Mouse (Mus musculus): ENCODE measurements around the gene Limd2.
"Not testable (repeated sequence)": the region's sequence is repeated elsewhere in the genome, so short reads cannot be mapped to it uniquely, and the experiment has no call there.

The Limd2 gene

DNA sequence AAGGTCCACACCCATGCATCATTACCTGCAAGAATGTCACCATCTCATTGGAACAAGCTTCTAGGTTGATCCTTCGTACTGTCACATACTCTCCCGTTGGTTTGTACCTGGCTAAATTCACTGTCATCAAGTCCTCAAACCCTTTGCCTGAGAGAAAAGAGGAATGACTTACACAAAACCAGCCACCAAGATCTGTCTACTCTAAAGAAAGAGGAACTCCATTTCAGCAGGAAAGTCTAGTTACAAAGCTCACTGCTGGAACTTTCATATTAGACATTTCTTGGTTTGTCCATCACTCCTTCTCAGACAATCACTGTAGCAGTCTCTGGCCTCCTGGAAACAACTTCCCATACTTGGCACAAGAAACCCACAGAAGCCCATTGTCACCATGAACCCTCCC, 12.6 kb upstream of the Limd2 start:
- no peak for DNase-seq (ENCODE audit: low spot score in 2 of 2)

DNA sequence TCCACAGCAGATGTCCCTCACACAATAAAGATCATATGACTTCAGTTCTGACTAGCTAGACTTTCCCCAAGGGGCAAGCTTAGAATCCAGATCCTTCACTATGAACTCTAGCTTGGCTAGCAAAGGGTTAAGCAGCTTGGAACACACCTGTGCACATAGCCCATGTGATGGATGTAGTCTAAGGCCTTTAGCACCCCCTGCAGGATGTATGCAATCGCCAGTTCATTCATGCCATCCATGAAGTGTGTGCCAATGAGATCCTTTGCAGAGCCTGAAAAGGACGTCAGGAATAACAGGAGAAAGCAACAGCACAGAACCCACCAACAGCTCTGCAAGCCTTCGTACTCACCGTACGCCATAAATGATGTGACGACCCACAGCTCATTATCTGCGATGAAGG, 10.1 kb upstream of the Limd2 start:
- DNase-seq (ENCODE audit: low spot score in 2 of 2): no peak

DNA sequence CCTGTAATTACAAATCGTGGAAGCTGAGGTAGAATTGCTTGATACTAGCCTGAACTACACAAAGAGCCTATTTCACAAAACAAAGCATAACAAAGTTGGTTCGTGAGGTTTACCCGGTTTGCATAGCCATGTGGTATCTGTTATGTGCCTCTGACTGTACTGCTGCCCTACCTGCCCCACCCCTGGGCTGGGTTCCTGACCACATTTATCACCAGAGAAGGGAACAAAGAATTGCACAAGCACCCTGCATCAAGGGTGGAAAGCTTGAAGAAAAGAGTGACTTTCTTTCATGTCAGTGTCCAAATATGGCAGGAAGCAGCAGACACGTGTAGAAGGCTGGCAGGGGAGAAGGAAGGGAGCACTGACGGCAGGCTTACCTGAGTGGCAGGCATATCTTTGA, 6.8 kb upstream of the Limd2 start:
- no peak for DNase-seq (ENCODE audit: low spot score in 2 of 2)

DNA sequence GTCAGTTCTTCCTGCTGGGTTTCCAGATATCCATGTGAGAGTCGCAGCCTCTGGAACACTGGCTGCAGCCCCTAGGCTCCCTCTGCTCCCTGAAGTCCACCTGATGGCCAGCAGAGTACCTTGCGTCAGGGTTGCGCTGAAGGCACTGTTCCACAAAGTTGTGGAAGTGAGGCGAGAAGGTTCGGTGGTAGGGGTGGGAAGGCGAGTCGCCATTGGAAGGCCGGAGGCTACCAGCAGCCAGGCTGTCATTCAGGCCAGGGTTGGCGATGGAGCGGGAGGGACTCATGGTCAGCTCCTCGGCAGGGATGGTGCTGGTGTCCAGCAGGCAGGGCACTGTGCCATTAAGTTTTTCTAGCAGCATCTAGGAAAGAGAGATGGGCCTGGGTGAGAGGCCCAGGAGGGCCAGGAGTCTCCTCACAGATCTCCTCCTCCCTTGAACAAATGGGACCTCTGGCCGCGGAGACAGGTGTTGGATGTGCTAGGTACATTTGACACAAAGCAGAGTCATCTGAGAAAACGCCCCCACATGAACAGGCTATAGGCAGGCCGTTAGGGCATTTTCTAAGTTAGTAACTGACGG, 4.0 kb upstream of the Limd2 start:
- no peak for DNase-seq (ENCODE audit: low spot score in 2 of 2)

DNA sequence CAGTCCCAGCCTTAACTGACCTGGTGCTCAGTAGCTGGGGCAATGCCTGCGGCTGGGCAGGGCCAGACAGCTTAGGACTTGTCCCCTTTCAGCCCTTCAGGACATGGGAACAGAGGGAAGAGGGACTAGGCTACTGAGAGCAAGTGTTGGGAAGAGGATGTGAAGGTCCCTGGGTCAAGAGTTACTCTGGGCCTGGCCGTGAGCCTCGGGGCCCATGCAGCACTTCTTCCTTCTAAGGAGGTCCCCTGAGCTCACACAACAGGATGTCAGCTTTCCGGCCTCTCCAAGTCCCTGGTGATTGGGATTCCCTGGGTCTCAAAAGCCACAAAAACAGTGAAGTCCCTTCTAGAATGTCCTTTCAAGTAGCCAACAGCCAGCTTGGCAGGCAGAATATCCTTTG, 2.9 kb upstream of the Limd2 start:
- DNase-seq (ENCODE audit: low spot score in 2 of 2): no peak

DNA sequence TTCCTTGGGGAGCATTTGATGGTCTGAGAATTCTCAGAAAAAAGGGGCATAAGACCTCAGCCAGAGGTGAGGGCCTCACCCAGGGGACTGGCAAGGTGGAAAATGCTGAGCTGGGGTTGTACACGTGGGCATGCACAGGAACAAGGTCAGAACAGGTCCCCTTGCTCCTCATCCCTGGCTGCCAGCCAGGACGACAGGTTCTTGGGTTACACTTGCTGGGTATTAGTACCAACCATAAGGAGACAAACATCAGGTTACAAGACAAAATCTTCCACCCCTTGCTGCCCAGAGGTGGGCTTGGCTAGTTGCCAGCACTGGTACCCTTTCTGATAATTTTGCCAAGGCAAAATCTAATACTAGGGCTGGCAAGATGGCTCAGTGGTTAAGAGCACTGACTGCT, 1.6 kb upstream of the Limd2 start:
- DNase-seq (ENCODE audit: low spot score in 2 of 2): no peak

DNA sequence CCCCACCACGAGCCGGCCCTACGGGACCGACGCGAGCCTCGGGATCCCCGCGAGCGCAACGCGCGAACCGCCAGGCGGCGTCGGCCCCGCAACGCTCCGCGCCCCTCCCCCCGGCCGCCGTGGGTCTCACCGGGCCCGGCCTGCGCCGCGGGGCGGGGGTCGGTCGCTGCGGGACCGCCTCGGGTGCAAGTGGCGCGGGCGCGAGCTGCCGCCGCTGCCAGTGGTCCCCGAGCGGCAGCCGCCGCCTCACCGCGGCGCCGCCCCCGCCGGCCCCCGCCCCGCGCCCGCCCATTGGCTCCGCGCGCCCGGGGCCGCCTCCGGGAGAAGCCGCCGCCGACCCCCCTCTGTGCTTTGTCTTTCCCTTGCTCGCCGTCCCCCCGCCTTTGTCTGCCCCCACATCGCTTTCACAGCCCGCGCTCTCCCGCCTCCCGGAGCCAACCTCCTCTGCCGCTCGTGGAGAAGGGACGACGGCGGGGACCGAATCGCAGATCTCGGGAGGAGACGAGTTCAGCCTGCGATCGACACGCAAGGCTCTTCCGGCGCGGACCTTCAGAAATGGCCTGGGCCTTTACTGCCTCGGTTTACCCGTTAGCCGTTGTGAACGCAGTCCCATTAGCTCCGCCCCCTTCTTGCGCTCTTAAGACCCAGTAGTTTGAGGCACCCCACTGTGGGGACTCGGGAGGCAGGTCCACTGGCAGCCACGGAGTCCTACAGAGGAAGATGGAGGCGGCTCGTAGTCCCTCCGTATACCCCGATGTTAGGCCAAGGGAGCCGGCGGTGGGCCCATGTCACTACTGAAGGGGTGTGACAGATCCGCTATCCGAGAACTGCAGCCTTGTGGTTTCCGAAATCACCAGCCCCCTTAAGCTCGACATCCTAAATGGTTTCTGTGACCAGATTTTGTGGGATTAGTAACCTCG, 479 bp downstream of the Limd2 start:
- peak; percentile 75 to 77 for DNase-seq (ENCODE audit: low spot score in 2 of 2)

DNA sequence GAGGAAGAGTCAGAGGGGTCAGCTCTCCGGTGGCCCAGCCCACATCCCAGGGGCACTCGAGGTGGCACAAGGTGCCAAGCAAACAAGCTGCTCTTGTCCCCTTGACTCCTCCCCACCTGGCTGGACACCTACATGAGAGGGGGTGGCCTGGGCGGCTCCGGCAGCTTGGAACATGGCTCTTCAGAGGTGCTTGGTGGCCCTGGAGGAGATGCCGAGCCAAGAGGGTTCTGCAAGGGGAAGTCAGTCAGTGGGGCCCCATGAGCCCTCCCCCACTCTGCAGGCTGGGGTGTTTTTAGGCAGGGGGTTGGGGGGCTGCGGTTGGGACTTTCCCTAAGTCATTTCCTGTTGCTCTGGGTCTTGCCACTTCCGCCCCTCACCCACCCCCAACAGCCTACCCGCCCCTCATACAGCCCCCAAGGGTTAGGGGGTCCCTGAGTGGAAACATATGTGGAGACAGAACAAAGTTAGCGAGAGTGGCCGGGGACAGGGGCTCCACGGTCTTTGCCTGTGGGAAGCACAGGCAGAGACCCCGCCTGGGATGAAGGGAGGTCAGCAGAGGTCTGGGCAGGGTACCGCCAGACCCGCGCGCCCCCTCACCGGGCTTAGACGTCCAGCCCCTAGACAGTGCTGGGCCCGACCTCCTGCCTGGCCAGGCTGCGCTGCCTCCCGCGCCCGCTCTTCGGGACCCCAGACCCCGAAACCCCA, 1.3 kb downstream of the Limd2 start:
- no peak for DNase-seq (ENCODE audit: low spot score in 2 of 2)

DNA sequence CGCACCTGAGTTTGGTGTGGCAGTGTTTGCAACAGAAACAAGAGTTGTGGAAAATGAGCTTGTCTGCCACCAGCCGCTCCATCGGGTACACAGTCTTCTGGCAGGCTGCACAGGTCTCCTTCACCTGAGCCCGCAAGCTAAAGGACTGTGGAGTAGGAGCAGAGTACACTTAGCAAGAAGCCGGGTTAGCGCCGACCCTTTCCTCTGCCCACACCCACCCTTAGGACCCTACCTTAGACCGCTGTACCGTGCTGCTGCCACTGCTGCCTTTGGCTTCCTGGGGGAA, 1.8 kb downstream of the Limd2 start:
- no peak for DNase-seq (ENCODE audit: low spot score in 2 of 2)

DNA sequence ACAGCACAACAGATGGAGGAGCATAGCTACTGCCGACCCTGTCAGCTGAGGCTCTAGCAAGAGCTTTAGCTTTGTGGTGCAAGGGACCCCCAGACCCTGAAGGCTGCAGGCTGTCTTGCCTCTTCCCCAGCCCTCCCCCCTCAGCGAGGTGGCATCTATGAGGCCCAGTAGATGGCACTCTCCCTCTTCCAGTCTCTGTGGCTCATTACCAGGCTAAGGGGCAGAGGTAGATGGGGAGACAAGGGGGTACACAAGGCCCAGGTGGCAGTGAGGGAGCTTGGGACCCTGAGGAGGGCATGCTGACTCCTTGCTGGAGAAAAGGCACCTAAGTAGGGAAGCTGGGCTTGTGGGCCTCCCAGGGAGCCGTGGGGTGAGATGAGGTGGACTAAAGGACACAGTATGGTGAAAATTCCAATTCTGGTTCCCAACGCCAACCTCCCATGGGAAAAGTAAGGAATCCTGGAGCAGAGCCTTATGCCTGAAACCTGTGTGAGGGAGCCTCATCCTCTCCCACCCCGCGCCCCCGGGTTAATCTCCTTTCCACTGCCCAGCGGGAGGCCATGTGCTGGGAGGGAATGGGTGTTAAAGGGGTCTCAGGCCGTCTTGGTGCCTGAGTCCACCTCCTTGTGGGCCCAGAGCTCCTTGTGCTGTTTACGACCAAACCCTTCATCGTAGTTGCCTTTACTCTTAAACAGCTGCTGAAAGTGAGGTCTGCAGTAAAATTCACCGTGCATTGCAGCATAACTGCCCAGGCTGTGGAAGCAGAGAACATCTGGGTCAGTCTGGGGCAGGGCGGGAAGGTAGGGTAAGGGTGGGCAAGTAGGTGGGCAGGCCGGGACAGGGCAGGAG, 2.4 kb downstream of the Limd2 start:
- DNase-seq (ENCODE audit: low spot score in 2 of 2): no peak

DNA sequence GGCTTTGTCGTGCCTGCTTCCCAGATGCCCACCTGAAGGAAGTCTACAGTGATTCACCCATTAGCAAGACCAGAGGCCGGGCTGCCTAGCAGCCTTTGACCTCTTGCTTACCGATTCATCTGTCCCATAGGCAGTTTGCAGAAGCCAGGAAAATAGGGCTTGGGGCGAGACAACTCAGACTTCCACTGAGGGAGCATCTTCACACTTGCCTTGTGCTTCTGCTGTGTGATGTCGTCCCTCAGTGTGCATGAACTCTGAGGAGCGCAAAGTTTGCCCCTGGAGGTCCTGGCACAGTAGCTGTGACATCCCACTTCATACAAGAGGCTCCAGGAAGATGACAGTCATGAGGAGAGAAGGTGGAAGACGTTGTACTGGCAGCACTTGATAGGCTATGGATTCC, 3.5 kb downstream of the Limd2 start:
- DNase-seq (ENCODE audit: low spot score in 2 of 2): no peak

DNA sequence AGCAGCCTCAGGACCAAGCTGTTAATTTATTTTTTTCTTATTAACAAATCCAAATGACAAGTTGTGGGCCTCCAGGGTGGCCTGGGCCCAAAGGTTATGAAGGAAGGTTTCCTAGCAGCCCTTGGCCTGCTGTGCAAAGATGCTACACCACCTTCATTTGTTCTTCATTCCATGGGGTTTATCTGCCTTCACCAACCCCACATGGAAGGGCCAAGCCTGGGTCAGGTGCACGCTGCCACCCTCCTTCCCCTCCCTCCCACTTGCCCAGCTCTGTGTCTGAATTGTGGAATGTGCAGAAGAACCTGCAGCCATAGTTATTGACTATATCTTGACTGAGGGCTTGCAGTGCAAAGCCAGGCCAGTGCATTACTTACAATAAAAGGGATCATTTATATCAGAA, 4.4 kb downstream of the Limd2 start:
- no peak for DNase-seq (ENCODE audit: low spot score in 2 of 2)

DNA sequence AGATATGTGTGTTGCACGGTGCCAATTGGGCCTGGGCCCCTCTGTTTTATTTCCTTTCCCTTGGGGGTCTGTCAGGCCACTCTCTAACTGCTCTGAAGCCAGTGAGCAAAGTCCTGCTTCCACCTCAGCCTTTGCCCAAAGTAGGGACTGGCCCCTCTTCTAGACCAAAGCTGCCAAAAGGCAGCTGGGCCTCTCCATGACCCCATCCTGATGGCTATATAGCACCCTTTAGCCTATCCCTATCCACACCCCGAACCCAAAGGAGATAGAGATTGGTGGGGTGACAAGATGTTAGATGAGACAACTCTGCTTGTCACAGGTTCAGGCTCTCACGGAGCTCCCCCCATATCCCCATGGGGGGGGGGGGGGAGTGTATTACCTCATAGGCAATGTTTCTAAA, 4.9 kb downstream of the Limd2 start:
- no peak for DNase-seq (ENCODE audit: low spot score in 2 of 2)

DNA sequence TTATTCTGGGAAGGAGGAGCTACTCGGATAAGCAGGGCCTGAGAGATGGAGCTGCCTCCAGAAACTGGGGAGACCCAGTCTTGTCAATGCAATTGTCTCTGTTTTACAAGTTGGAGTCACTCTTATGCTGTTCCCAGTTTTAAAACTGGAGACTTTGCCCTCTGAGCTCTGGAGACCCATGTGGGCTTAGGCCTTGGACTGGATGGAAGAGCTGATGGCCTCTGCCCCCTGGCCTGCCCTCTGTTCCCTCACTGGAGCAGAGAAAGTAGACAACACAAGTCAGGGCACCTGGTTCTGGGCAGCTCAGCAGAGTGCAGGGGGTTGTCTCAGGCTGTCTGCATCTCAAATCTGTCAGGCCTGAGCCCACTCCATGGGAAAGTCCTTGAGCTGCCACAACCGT, 5.9 kb downstream of the Limd2 start:
- DNase-seq (ENCODE audit: low spot score in 2 of 2): no peak

DNA sequence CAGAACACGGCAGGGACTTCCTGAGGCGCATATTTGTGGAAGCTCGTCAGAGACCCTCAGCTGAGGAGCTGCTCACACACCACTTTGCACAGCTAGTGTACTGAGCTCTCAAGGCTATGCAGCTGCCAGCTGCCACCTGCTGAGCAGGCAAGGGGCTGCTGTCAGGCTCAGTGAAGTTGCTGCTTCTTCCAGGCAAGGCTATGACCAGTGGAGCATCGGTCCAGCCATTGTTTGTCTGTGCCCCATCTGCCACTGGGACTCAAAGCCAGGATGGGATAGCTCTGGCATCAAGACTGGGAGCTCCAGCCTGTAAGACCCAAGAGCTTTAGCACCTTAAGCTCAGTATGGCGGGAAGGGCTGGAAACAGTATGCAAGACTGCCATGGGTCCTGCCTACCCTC, 6.6 kb downstream of the Limd2 start:
- no peak for DNase-seq (ENCODE audit: low spot score in 2 of 2)

DNA sequence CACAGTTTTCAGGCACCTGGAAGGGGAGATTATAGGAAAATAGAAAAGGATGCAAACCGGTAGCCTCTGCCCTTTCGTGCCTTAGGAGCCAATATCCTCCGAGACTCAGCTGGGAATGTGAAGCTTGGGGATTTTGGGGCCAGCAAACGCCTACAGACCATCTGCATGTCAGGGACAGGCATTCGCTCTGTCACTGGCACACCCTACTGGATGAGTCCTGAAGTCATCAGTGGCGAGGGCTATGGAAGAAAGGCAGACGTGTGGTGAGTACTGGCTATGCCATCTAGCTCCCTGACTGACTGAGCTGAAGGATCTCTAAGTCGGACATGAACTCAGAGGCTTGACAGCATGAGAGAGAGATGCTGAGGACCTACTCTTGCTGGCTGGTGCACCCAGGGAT, 8.5 kb downstream of the Limd2 start:
- no peak for DNase-seq (ENCODE audit: low spot score in 2 of 2)

DNA sequence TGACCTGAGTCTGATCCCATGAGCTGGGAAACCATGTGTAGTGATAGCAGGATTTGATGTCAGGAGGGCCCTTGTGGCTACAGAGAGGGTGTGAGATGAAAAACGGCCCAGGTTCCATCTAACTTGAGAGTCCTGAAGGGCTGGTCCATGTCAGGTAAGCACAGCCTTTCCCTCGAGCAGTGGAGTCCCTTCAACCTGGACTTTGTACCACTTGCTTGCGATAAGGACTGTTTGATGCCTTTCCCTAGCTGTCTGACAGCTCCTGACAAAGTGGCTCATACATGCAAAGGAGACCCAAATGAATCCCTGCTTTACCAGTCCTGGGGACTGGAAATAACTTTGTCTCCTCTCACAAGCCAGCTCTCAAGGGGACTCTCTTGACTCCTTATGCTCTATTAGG, 9.4 kb downstream of the Limd2 start:
- DNase-seq (ENCODE audit: low spot score in 2 of 2): no peak

DNA sequence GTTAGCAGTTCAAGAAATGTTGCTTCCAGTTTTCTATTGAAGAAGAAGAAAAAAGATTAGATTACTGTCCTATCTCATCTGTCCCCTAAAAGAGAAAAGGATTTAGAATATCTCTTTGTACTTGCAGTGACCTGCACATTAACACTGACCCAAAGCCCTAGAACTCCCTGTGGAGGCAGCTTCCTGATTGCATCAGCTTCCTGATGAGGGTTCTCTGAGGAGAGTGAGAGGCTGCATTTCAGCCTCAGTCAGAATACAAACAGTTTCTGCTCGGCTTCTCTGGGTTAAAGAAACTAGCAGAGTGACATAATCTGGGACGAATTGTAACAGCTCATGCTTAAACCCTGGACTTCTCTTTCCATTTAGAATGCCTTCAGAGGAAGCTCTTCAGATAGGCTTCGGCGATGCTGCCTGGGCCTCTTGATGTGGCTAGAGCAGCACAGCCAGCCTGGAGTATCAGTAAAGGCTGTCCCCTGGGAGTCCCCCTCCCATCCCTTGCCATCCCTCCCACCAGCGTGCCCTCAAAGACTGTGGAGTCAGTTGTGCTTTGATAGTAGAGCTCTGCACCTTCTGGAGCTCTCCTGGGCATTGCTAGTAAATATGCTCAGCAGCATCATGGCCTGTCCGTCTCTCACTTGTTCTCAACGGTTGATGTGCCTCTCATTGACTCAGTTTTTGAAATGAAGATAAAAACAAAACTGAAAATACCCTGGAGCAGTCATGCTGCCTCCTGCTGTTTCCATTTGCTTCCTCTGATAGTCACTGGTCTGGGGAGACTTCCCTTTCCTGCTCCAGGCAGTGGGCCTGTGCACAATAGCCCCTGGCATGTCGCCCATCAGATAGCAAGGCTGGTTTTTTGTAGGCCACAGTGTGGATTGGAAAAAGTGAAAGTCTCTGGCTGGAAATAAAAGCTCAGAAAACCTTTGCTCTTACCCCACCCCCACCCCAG, 25.8 kb downstream of the Limd2 start:
- DNase-seq (ENCODE audit: low spot score in 2 of 2): peak; percentile 64 to 87

DNA sequence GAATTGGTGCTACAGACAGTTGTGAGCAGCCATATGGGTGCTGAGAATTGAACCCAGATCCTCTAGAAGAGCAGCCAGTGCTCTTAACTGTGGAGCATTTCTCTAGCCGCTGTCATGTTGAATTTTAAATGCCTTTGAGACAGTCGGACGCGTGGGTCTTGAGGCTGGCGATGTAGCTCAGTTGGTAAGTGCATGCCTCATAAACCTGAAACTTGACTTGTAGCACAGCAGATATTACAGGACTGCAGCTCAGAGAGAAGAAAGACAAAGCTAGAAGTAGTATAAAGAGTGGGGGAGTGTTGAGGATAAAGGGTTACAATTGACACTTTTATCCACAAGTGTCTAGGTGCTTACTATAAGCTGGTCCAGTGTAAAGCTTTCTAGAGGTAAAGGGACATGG, 28.1 kb downstream of the Limd2 start:
- no peak for DNase-seq (ENCODE audit: low spot score in 2 of 2)

DNA sequence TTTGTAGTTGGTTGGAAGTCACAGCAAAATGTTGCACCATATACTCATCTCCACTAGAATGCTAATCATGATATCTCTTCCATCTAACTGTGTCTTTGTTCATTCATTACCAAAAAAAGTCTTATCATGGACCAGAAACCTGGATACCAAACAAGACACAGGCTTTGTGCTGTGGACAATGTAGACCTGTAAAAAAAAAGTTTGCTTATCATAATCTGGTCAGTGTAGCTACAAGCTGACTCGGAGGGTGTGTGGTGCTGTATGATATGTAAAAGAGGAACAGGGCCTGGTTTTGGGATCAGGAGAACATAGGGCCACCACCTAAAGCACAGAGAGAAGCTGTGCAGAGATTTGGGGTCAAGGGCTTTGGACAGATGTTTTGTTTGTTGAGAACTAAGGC, 31.2 kb downstream of the Limd2 start:
- DNase-seq (ENCODE audit: low spot score in 2 of 2): no peak

DNA sequence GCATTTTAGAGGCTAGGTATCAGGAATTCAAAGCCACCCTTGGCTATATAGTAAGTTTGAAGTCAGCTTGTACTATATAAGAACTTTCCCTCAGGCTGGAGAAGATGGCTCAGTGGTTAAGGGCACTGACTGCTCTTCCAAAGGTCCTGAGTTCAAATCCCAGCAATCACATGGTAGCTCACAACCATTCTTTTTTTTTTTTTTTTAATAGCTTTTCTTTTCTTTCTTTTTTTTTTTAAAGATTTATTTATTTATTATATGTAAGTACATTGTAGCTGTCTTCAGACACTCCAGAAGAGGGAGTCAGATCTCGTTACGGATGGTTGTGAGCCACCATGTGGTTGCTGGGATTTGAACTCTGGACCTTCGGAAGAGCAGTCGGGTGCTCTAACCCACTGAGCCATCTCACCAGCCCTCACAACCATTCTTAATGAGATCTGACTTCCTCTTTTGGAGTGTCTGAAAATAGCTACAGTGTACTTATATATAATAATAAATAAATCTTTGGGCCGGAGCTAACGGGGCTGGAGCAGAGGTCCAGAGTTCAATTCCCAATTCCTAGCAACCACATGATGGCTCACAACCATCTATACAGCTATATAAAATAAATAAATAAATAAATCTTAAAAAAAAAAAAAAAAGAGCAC, 33.8 kb downstream of the Limd2 start:
- not testable (repeated sequence) for DNase-seq (ENCODE audit: low spot score in 2 of 2)

Measured in urinary bladder, postnatal 4 days (tissue).